Mouse (Mus musculus): ENCODE measurements around the gene Atat1.
A peak's percentile ranks its signal among the peaks of the same experiment; 100 is the strongest.

Gene Atat1

GRCm38 (mm10) chr17:35873774-35874519 is 35.9 kb downstream of the Atat1 start:
- peak; percentile 87 for DNase-seq (ENCODE audit: low spot score)

- DNase-seq (ENCODE audit: low spot score) = peak; percentile 33
Measured at GRCm38 (mm10) chr17:35870884-35871696, 38.8 kb downstream of the Atat1 start.

- peak; percentile 29 for DNase-seq (ENCODE audit: low spot score)
Measured at GRCm38 (mm10) chr17:35870151-35870883, 39.6 kb downstream of the Atat1 start.

- DNase-seq (ENCODE audit: low spot score) = peak; percentile 72
Measured at GRCm38 (mm10) chr17:35869346-35870067, 40.4 kb downstream of the Atat1 start.

GRCm38 (mm10) chr17:35868961-35869345 is 40.9 kb downstream of the Atat1 start:
- DNase-seq (ENCODE audit: low spot score) = no peak

- DNase-seq (ENCODE audit: low spot score) = no peak
Measured at GRCm38 (mm10) chr17:35868165-35868820, 41.6 kb downstream of the Atat1 start.

- peak; percentile 58 for DNase-seq (ENCODE audit: low spot score)
Measured at GRCm38 (mm10) chr17:35866911-35867890, 42.7 kb downstream of the Atat1 start.

GRCm38 (mm10) chr17:35866281-35866831 is 43.5 kb downstream of the Atat1 start:
- peak; percentile 75 for DNase-seq (ENCODE audit: low spot score)

- DNase-seq (ENCODE audit: low spot score) = peak; percentile 90
Measured at GRCm38 (mm10) chr17:35865481-35866280, 44.2 kb downstream of the Atat1 start, which contains the start of gene Ppp1r18. Ppp1r18 (plus strand) TSS chr17:35865593.

GRCm38 (mm10) chr17:35864832-35865353 is 45.0 kb downstream of the Atat1 start:
- no peak for DNase-seq (ENCODE audit: low spot score)

- DNase-seq (ENCODE audit: low spot score) = peak; percentile 94
Measured at GRCm38 (mm10) chr17:35861198-35861857, 48.5 kb downstream of the Atat1 start, which contains the start of gene Nrm. Nrm (plus strand) TSS chr17:35861318.

- DNase-seq (ENCODE audit: low spot score) = no peak
Measured at GRCm38 (mm10) chr17:35860831-35861197, 49.1 kb downstream of the Atat1 start.

GRCm38 (mm10) chr17:35859835-35860234 is 50.0 kb downstream of the Atat1 start:
- no peak for DNase-seq (ENCODE audit: low spot score)

GRCm38 (mm10) chr17:35859371-35859770 is 50.5 kb downstream of the Atat1 start:
- no peak for DNase-seq (ENCODE audit: low spot score)

GRCm38 (mm10) chr17:35850974-35851373 is 58.9 kb downstream of the Atat1 start:
- no peak for DNase-seq (ENCODE audit: low spot score)

GRCm38 (mm10) chr17:35848112-35848511 is 61.8 kb downstream of the Atat1 start:
- no peak for DNase-seq (ENCODE audit: low spot score)

All from embryo, embryonic 10.5 days (tissue).